Mouse (Mus musculus) cerebellum, postnatal 10 days (tissue): ENCODE results near the gene Rps6ka1.

Source experiments
- DNase-seq, 2 experiments: peaks; one replicate each; pipeline ENCODE4 v3.0.0; 2021; ENCODE audit warnings: mixed read lengths in 2 of 2

Rps6ka1 gene

DNA sequence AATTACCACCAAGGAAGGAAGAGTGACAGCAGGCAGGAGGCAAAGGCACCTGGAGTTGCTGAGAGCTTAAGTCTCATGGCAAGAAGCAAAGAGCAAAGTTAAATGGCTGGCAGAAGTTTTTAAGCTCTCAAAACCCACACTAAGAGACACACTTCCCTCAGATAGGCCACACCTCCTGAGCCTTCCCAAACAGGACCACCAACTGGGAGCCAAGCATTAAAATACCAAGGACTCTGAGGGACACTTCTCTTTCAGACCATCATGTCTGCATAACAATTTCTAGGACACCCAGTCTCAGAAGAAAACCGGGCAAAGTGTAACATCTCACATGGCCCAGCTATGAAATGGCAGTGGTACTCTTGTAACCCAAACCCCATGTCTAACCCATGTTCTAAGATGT, 9.4 kb upstream of the Rps6ka1 start:
- DNase-seq: no peak

- no peak for DNase-seq
These were observed 8.4 kb upstream of the Rps6ka1 start for GRCm38 (mm10) chr4:133896002-133896401.

- peak; percentile 59 to 64 for DNase-seq
These were observed 348 bp downstream of the Rps6ka1 start for GRCm38 (mm10) chr4:133887249-133887648.

- DNase-seq: peak; percentile 74 to 80
These were observed 1.6 kb downstream of the Rps6ka1 start for GRCm38 (mm10) chr4:133885991-133886501.

DNA sequence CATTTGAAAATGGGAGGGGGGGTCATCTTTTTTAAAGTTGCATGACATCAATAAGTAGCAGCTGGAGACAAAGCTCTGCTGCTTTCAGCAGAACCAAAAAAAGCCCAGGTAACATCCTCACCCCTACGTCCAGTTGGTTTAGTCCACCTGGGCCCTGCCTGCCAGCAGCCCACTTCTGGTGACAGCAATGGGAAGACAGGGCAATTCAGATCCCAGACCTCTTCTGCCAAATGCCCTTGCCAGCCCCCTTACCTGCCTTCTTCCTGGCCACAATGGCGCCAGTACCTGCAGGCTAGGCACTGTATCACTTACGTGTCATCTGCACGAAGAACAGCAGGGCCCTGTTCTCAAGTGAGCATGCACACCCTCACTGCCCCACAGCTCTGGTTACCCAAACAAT, 2.3 kb downstream of the Rps6ka1 start:
- peak; percentile 69 to 73 for DNase-seq

DNA sequence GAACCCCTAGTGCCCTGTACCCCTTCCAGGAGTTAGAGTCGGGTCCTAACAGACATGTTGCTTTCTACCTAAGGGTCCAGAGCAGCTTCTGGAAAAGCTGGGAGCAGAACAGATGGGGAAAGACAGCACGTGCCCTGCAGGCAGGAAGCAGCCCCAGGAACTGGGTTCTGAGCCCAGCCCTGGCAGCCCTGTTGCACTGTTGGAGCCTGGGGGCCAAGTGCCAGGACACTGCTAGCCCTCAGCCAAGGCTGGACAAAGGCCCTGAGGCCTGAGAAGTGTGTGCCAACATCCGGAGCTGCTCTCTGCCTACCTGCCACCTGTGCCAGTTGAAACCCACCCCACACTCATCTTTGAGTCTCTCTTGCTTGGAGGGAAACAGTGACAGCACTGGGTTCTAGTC, 2.7 kb downstream of the Rps6ka1 start:
- DNase-seq: peak; percentile 95 to 97

DNA sequence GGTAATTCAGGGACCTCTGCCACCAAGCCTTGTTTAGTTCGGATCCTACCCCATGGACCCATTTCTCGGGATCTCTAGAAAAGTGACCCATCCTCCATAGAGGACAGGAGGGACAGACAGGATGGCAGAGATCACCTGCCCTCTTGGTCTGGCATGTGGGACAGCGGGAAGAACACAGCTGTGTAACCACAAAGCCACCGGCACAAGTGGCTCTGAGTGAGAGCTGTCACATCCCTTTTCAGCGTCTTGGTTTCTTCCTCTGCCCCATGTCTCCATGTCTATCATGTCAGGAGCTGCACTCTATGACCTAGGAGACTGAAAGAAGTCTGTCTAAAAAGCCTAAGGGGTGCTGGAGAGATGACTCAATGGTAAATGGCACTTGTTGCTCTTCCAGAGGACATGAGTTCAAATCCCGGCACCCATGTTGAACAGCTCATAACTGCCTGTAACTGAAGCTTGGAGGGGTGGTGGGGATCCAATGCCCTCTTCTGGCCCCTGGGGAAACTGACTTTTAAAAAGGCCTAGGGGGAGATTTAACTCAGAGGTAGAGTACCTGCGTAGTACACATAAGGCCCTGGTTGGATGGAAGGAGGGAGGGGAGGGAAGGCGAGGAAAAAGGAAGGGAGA, 3.4 kb downstream of the Rps6ka1 start:
- no peak for DNase-seq

GRCm38 (mm10) chr4:133881851-133882250, 5.7 kb downstream of the Rps6ka1 start:
- DNase-seq: no peak

DNA sequence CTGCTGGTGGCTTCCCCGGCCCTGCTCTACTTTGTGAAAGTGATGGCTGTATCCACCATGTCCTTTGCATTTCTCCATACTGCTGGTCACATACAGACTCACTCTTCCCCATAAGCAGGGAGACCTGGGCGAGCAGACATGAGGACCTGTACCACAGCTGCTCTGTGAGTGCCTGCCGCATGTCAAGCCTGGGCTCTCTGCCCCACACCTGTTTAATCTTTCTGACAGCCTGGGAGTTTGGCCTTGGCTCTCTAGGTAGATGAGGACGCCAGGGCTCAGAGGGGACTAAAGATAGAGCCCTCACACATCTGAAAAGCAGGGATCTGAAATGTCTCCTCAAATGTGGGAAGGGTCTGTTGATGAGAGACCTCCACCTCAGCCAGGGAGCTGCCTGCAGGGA, 6.2 kb downstream of the Rps6ka1 start:
- no peak for DNase-seq

DNA sequence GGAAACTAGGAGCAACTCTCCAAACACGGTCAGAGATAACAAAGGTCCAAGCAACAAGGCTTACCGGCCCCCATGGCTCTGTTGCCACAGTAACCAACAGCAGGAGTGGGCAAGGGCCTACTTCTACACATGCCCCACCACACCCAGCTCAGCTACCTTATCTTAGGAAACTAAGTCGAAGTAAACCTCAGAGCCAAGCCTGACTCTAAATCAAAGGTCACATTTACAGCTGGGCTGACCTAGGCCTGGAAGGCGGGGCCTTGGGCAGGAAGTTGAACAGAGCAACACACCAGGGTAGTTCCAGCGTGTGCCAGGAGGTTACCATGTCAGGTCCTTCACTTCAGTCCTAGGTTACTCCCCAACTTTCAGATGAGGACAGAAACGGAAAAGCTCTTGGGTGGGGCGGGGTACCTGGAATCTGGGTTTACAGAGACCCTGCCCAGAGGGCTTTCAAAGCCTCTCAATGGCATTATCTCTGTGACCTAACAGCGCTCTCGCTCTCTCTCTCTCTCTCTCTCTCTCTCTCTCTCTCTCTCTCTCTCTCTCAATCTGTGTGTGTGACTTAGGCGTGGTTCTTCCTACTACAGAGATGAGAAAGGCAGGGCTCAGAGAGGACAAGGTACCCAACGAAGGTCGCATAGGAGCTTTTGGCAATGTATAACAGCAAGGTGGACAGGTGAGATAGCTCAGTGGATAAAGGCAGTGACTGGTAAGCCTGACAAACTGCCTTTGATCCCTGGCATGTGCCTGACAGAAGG, 8.3 kb downstream of the Rps6ka1 start:
- no peak for DNase-seq

DNA sequence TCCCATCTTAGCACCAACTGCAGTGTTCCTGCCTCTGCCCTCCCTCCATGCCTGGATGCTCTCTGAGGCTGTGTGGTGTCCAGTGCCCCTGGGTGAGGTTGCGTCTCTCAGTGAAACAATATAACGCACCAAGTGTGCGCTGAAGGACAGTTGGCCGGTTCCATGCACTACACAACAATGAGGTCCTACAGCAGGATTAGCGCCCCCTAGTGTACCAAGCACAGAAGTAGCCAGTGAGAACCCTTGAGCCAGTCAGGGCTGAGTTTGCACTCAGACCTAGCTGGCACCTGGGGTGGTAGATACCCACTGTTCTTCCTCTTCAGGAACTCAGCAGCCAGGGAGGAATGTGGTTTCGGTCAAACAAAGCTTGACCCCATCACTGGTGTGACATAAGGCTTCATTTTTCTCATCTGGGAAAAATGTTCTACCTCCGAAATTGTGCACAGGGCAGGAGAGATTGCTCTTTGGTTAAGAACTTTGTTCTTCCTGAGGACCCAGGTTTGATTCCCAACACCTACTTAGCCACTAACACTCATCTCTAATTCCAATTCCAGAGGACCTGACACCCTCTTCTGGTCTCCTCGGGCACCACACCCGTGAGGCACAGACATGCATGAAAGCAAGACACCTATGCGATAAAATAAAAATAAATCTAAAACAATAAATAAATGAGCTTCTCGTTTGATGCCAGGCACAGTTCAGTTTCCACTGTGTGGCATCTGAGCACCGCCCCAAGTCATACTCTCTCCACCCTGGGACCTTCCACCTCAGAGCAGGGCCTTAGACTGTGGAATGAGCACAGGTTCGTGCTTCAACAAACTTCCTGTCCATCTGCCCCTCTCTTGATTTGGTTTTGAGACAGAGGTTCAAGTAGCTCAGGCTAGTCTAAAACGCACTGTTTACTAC, 9.5 kb downstream of the Rps6ka1 start:
- DNase-seq: no peak

DNA sequence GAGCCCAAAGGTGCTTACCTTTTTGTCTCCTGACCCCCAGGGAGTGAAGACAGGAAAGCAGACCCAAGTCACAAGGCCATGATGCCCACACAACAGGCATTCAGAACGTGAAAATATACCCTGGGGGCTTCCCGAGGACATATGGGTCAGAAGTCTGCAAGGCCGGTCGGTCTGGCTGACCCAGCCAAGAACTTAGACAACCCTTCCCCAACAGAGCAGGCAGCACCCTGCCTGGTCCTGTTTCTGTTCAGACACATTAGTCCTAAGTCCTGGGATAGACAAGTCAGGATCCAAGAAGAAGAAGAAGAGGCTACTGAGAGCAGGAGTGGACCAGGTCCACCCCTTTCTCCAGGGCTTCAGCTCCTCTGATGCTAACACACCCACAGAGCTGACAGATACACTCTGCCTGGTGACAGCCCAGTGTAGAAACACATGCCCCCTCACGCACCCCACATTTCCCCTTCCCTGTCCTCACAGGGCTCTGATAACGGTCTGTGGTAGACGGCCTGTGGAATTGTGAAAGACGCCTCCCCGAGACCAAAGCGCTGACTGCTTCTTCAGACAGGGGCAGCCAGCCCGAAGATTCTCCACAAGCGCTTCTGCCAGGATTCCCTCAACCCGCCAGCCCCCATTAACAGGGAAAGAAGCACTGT, 12.6 kb downstream of the Rps6ka1 start:
- DNase-seq: no peak

- DNase-seq: no peak
These were observed 13.4 kb downstream of the Rps6ka1 start for GRCm38 (mm10) chr4:133873926-133874864.

GRCm38 (mm10) chr4:133873431-133873851, 14.2 kb downstream of the Rps6ka1 start:
- DNase-seq: no peak

GRCm38 (mm10) chr4:133872812-133873300, 14.7 kb downstream of the Rps6ka1 start:
- no peak for DNase-seq

DNA sequence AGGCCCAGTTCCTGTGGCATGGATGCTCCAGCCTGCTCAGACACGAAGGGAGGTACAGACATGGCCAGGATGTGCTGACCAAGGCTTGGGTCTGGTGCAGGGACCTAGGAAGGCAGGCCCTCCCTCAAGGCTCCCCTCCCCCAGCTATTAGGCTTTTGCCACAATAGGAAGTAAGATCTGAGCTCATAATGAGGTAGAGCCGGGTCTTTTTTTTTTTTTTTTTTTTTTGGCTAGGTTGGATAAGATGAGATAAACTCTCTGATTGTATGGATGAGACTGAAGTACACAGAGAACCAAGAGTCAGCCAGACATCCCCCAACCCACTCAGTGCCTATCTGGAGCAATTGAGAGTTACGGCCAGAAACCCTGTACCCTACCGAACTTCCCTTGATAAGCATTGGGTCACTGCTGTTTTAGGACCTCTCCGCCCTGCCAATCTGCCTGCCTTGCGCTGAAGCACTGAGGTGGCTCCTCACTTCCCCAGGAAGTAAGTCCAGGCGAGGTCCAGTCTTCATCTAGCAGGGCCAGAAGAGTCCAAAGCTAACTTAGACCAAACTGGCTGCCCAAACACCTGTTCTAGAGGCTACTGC, 15.3 kb downstream of the Rps6ka1 start:
- DNase-seq: no peak

- no peak for DNase-seq
These were observed 22.4 kb downstream of the Rps6ka1 start for GRCm38 (mm10) chr4:133865231-133865630.

- DNase-seq: no peak
These were observed 23.1 kb downstream of the Rps6ka1 start for GRCm38 (mm10) chr4:133864380-133864981.

- DNase-seq: no peak
These were observed 23.7 kb downstream of the Rps6ka1 start for GRCm38 (mm10) chr4:133863795-133864379.

DNA sequence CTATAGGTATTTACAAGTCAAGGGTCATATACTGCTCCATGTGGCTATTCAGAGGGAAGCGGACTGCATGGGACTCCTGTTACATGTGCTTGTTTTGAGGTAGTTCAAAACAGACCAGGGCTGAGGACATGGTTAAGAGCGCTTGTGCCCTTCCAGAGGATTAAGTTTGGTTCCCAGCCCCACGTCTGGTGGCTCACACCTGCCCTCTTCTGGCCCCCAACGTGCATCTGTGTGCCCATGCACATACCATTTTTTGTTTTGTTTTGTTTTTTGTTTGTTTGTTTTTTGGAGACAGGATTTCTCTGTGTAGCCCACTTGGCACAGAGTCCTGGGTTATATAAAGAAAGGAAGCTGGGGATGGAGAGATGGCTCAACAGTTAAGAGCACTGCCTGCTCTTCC, 30.1 kb downstream of the Rps6ka1 start:
- DNase-seq: no peak
